Mouse (Mus musculus) hindbrain, embryonic 11.5 days (tissue): ENCODE results near the gene Zbtb42. TPM values are rescaled to one million over a fixed set of nuclear protein-coding genes. Genes with fewer than 3 reads are reported as not detected.

Experiments used
- ATAC-seq: fragments of 200-750 bp; cut with Nextera tagmentation; 2 replicates; pipeline ENCODE4 v1.8.0; 2017; ENCODE audit warnings: mild to moderate bottlenecking, moderate TSS enrichment, moderate library complexity; ENCODE audit not compliant: low FRiP score
- DNase-seq: peaks from one replicate; pipeline ENCODE4 v3.0.0-alpha.2; 2015; ENCODE audit warnings: low spot score
- H3K27ac ChIP-seq: fragments of 300-500 bp; sonication (generic); 2 replicates; pipeline ENCODE4 v1.5.1; 2014; ENCODE audit warnings: mild to moderate bottlenecking, low read depth, low read length
- H3K27me3 ChIP-seq: fragments of 300-500 bp; sonication (generic); 2 replicates; pipeline ENCODE4 v1.6.1; 2014; ENCODE audit warnings: mild to moderate bottlenecking, low read length, moderate library complexity, mixed read lengths; ENCODE audit not compliant: control insufficient read depth, insufficient read depth
- H3K36me3 ChIP-seq: fragments of 300-500 bp; sonication (generic); 2 replicates; pipeline ENCODE4 v1.6.1; 2014; ENCODE audit warnings: mild to moderate bottlenecking, low read length, moderate library complexity, mixed read lengths; ENCODE audit not compliant: control insufficient read depth, insufficient read depth
- H3K4me1 ChIP-seq: fragments of 300-500 bp; sonication (generic); replicated peaks from 2 replicates; pipeline ENCODE4 v1.6.1; 2014; ENCODE audit warnings: low read length, mixed read lengths; ENCODE audit not compliant: control insufficient read depth, insufficient read depth
- H3K4me2 ChIP-seq: fragments of 300-500 bp; sonication (generic); replicated peaks from 2 replicates; pipeline ENCODE4 v1.6.1; 2014; ENCODE audit warnings: mild to moderate bottlenecking, low read depth, low read length
- H3K4me3 ChIP-seq: fragments of 300-500 bp; sonication (generic); 2 replicates; pipeline ENCODE4 v1.5.1; 2014; ENCODE audit warnings: low read depth, low read length
- H3K9ac ChIP-seq: fragments of 300-500 bp; sonication (generic); 2 replicates; pipeline ENCODE4 v1.6.1; 2014; ENCODE audit warnings: low read depth, low read length
- H3K9me3 ChIP-seq: fragments of 300-500 bp; sonication (generic); 2 replicates; pipeline ENCODE4 v1.6.1; 2016; ENCODE audit warnings: low read length; ENCODE audit not compliant: control insufficient read depth
- WGBS: fragments of 180-500 bp; shearing (Covaris S2); extraction: QIAGEN DNeasy Blood & Tissue Kit; methylation state at CpG from one replicate; pipeline ENCODE4 v1.1.7; 2014; 5-methylcytosine and 5-hydroxymethylcytosine counted together
- polyA plus RNA-seq: library from polyadenylated mRNA; unstranded; fragments of >200 nt; fragmentation: Nextera tagmentation; extraction: Ambion mirVana; gene quantifications from 2 replicates; pipeline ENCODE4 v1.2.1, GENCODE M21; 2014

Zbtb42 gene
- polyA plus RNA-seq, 1 experiment from 2014 or later: 7.0 TPM

GRCm38 (mm10) chr12:112654076-112654475, 24.6 kb upstream of the Zbtb42 start:
- Histone ChIP-seq H3K27ac (no peak overlapping the region), H3K4me3 (no peak overlapping the region), H3K4me2 (no peak overlapping the region), H3K9me3 (no peaks in the 10 kb centered on the region), H3K4me1 (peaks cover 2% of the 10 kb centered on the region), H3K27me3 (no peaks in the 10 kb centered on the region), H3K36me3 (peaks cover 23% of the 10 kb centered on the region), H3K9ac (no peak overlapping the region)
- DNase-seq: no peak
- ATAC-seq: no peak
- 91% methylated on average over 5 of the region's 5 CpGs for WGBS

- peaks cover 24% of the 10 kb centered on the region for H3K36me3 ChIP-seq
These were observed 20.0 kb upstream of the Zbtb42 start for GRCm38 (mm10) chr12:112658619-112659018.

GRCm38 (mm10) chr12:112659109-112659508, 19.5 kb upstream of the Zbtb42 start:
- DNase-seq (peak; percentile 52), ATAC-seq (no peak)
- Histone ChIP-seq H3K36me3 (peaks cover 24% of the 10 kb centered on the region), H3K27me3 (no peaks in the 10 kb centered on the region), H3K9me3 (no peaks in the 10 kb centered on the region), H3K4me3 (no peak overlapping the region), H3K4me1 (peaks cover 29% of the 10 kb centered on the region), H3K27ac (no peak overlapping the region), H3K9ac (no peak overlapping the region), H3K4me2 (no peak overlapping the region)
- 89% methylated on average over 6 of the region's 6 CpGs for WGBS

More at GRCm38 (mm10) chr12:112658619-112659018, 20.0 kb upstream of the Zbtb42 start:
- H3K27ac ChIP-seq: no peak overlapping the region
- DNase-seq (no peak), ATAC-seq (no peak)
- no peak overlapping the region for H3K4me3 ChIP-seq
- no peaks in the 10 kb centered on the region for H3K27me3 ChIP-seq
- no peak overlapping the region for H3K4me2 ChIP-seq
- no peak overlapping the region for H3K9ac ChIP-seq
- peaks cover 25% of the 10 kb centered on the region for H3K4me1 ChIP-seq
- no peaks in the 10 kb centered on the region for H3K9me3 ChIP-seq
- 98% methylated on average over 7 of the region's 7 CpGs for WGBS

GRCm38 (mm10) chr12:112660576-112661326, 17.9 kb upstream of the Zbtb42 start:
- Histone ChIP-seq H3K9ac (peak overlapping the region; percentile 40; the same call in 1 of the 2 replicates), H3K4me1 (peaks cover 42% of the 10 kb centered on the region), H3K4me2 (no peak overlapping the region), H3K27ac (peak overlapping the region; percentile 87), H3K27me3 (no peaks in the 10 kb centered on the region), H3K36me3 (peaks cover 24% of the 10 kb centered on the region), H3K9me3 (no peaks in the 10 kb centered on the region), H3K4me3 (no peak overlapping the region)
- peak; percentile 51 for ATAC-seq
- WGBS: 34% methylated on average over 5 of the region's 5 CpGs
- DNase-seq: peak; percentile 79

GRCm38 (mm10) chr12:112661327-112661605, 17.4 kb upstream of the Zbtb42 start:
- Histone ChIP-seq H3K4me2 (no peak overlapping the region), H3K4me3 (no peak overlapping the region), H3K27me3 (no peaks in the 10 kb centered on the region), H3K36me3 (peaks cover 24% of the 10 kb centered on the region), H3K4me1 (peaks cover 47% of the 10 kb centered on the region), H3K9ac (peak overlapping the region; percentile 40; the same call in 1 of the 2 replicates), H3K9me3 (no peaks in the 10 kb centered on the region), H3K27ac (peak overlapping the region; percentile 87)
- ATAC-seq (no peak), DNase-seq (no peak)
- WGBS: 81% methylated on average over 3 of the region's 3 CpGs

GRCm38 (mm10) chr12:112661851-112662250, 16.8 kb upstream of the Zbtb42 start:
- peaks cover 52% of the 10 kb centered on the region for H3K4me1 ChIP-seq
- ATAC-seq: no peak
- WGBS: 80% methylated on average over 9 of the region's 9 CpGs
- H3K4me3 ChIP-seq: no peak overlapping the region
- no peaks in the 10 kb centered on the region for H3K27me3 ChIP-seq
- peak overlapping the region; percentile 20; the same call in 1 of the 2 replicates for H3K9ac ChIP-seq
- DNase-seq: no peak
- H3K9me3 ChIP-seq: no peaks in the 10 kb centered on the region
- H3K4me2 ChIP-seq: no peak overlapping the region
- peaks cover 23% of the 10 kb centered on the region for H3K36me3 ChIP-seq
- peak overlapping the region; percentile 87 for H3K27ac ChIP-seq

- no peak for DNase-seq
- 86% methylated on average over 11 of the region's 11 CpGs for WGBS
- Histone ChIP-seq H3K27me3 (no peaks in the 10 kb centered on the region), H3K27ac (peak overlapping the region; percentile 93), H3K4me3 (no peak overlapping the region), H3K9ac (peak overlapping the region; percentile 55; the same call in 1 of the 2 replicates), H3K9me3 (no peaks in the 10 kb centered on the region), H3K4me2 (0 out of 2 replicates have a peak overlapping the region, but pooled peaks have one; percentile 21), H3K36me3 (peaks cover 17% of the 10 kb centered on the region), H3K4me1 (peaks cover 52% of the 10 kb centered on the region)
- ATAC-seq: no peak
These were observed 15.3 kb upstream of the Zbtb42 start for GRCm38 (mm10) chr12:112663303-112663702.

- Histone ChIP-seq H3K4me3 (no peak overlapping the region), H3K4me2 (peak overlapping the region; percentile 21; the same call in 1 of the 2 replicates), H3K9me3 (no peaks in the 10 kb centered on the region), H3K36me3 (peaks cover 17% of the 10 kb centered on the region), H3K4me1 (peaks cover 52% of the 10 kb centered on the region), H3K27ac (peak overlapping the region; percentile 93), H3K9ac (peak overlapping the region; percentile 55; the same call in 1 of the 2 replicates), H3K27me3 (no peaks in the 10 kb centered on the region)
- WGBS: 74% methylated on average over 12 of the region's 12 CpGs
- DNase-seq: no peak
- peak; percentile 12; the same call in 1 of the 2 replicates for ATAC-seq
These were observed 14.9 kb upstream of the Zbtb42 start for GRCm38 (mm10) chr12:112663716-112664115.

GRCm38 (mm10) chr12:112664124-112664523, 14.5 kb upstream of the Zbtb42 start:
- DNase-seq (peak; percentile 64), ATAC-seq (peak; percentile 59)
- Histone ChIP-seq H3K4me2 (no peak overlapping the region; the same call in 1 of the 2 replicates), H3K4me3 (no peak overlapping the region), H3K9me3 (no peaks in the 10 kb centered on the region), H3K36me3 (peaks cover 18% of the 10 kb centered on the region), H3K27ac (peak overlapping the region; percentile 93), H3K27me3 (no peaks in the 10 kb centered on the region), H3K9ac (peak overlapping the region; percentile 55; the same call in 1 of the 2 replicates), H3K4me1 (peaks cover 52% of the 10 kb centered on the region)
- WGBS: 27% methylated on average over 2 of the region's 2 CpGs
